Mouse (Mus musculus) stomach, embryonic 16.5 days (tissue): ENCODE measurements around the gene Col4a1. TPM values are rescaled to one million over a fixed set of nuclear protein-coding genes. Genes with fewer than 3 reads are reported as not detected.
A peak's percentile ranks its signal among the peaks of the same experiment; 100 is the strongest.

ENCODE experiments used
- ATAC-seq: fragments of 200-750 bp; cut with Nextera tagmentation; 2 replicates; pipeline ENCODE4 v1.8.0; 2017; ENCODE audit warnings: moderate number of reproducible peaks, moderate TSS enrichment; ENCODE audit not compliant: insufficient read depth, low FRiP score
- H3K27ac ChIP-seq: fragments of 300-500 bp; sonication (generic); 2 replicates; pipeline ENCODE4 v1.5.1; 2014; ENCODE audit warnings: low read length
- H3K27me3 ChIP-seq: fragments of 300-500 bp; sonication (generic); 2 replicates; pipeline ENCODE4 v1.6.1; 2014; ENCODE audit warnings: low read length, control low read depth, mixed read lengths; ENCODE audit not compliant: control insufficient read depth, insufficient read depth
- H3K36me3 ChIP-seq: fragments of 300-500 bp; sonication (generic); 2 replicates; pipeline ENCODE4 v1.6.1; 2014; ENCODE audit warnings: low read length; ENCODE audit not compliant: control insufficient read depth, insufficient read depth
- H3K4me1 ChIP-seq: fragments of 300-500 bp; sonication (generic); 2 replicates; pipeline ENCODE4 v1.6.1; 2014; ENCODE audit warnings: low read length, control low read depth, mixed read lengths; ENCODE audit not compliant: control insufficient read depth, insufficient read depth
- H3K4me2 ChIP-seq: fragments of 300-500 bp; sonication (generic); 2 replicates; pipeline ENCODE4 v1.6.1; 2014; ENCODE audit warnings: low read depth, low read length, mixed read lengths
- H3K4me3 ChIP-seq: fragments of 300-500 bp; sonication (generic); replicated peaks from 2 replicates; pipeline ENCODE4 v1.5.1; 2014; ENCODE audit warnings: mild to moderate bottlenecking, low read length
- H3K9ac ChIP-seq: fragments of 300-500 bp; sonication (generic); 2 replicates; pipeline ENCODE4 v1.6.1; 2014; ENCODE audit warnings: low read length
- H3K9me3 ChIP-seq: fragments of 300-500 bp; sonication (generic); replicated peaks from 2 replicates; pipeline ENCODE4 v1.6.1; 2016; ENCODE audit warnings: low read length, control low read depth; ENCODE audit not compliant: control insufficient read depth
- WGBS: fragments of 180-500 bp; shearing (Covaris S2); extraction: QIAGEN DNeasy Blood & Tissue Kit; methylation state at CpG from one replicate; pipeline ENCODE4 v1.1.7; 2014; 5-methylcytosine and 5-hydroxymethylcytosine counted together
- polyA plus RNA-seq: library from polyadenylated mRNA; unstranded; fragments of >200 nt; fragmentation: Nextera tagmentation; extraction: Ambion mirVana; gene quantifications from 2 replicates; pipeline ENCODE4 v1.2.1, GENCODE M21; 2015

The Col4a1 gene
- polyA plus RNA-seq, result 207 and 211 TPM in 2 replicates

GRCm38 (mm10) chr8:11312349-11313175 is at the start of gene Col4a1, which contains the start of gene Col4a2:
Gene Col4a1, minus strand, starts transcription at chr8:11312826.
Gene Col4a2, plus strand, starts transcription at chr8:11312805.
- Histone ChIP-seq H3K9ac (peak within 1 kb of the TSS; percentile 94), H3K9me3 (no peaks in the 10 kb centered on the region), H3K4me1 (peaks cover 29% of the 10 kb centered on the region), H3K36me3 (no peaks in the 10 kb centered on the region), H3K27me3 (peaks cover 4% of the 10 kb centered on the region; the same call in 1 of the 2 replicates), H3K27ac (peak within 1 kb of the TSS; percentile 94), H3K4me2 (peak within 1 kb of the TSS; percentile 82), H3K4me3 (peak within 1 kb of the TSS; percentile 82)
- ATAC-seq, result peak; percentile 85
- under 1% methylated on average over 80 of the region's 87 CpGs for WGBS

GRCm38 (mm10) chr8:11361546-11362277 is 49.1 kb upstream of the Col4a1 start:
- no peaks in the 10 kb centered on the region for H3K9me3 ChIP-seq
- H3K36me3 ChIP-seq, result no peaks in the 10 kb centered on the region
- no peak for ATAC-seq
- H3K4me2 ChIP-seq, result 0 out of 2 replicates have a peak overlapping the region, but pooled peaks have one; percentile 17
- H3K4me3 ChIP-seq, result no peak overlapping the region
- peak overlapping the region; percentile 76 for H3K27ac ChIP-seq
- 67% methylated on average over 9 of the region's 9 CpGs for WGBS
- H3K4me1 ChIP-seq, result peaks cover 47% of the 10 kb centered on the region
- no peaks in the 10 kb centered on the region for H3K27me3 ChIP-seq
- peak overlapping the region; percentile 34; the same call in 1 of the 2 replicates for H3K9ac ChIP-seq

GRCm38 (mm10) chr8:11359846-11360245 is 47.2 kb upstream of the Col4a1 start:
- Histone ChIP-seq H3K36me3 (no peaks in the 10 kb centered on the region), H3K27me3 (no peaks in the 10 kb centered on the region), H3K4me2 (no peak overlapping the region), H3K4me1 (peaks cover 57% of the 10 kb centered on the region), H3K9me3 (no peaks in the 10 kb centered on the region), H3K27ac (no peak overlapping the region), H3K4me3 (no peak overlapping the region), H3K9ac (no peak overlapping the region)
- 81% methylated on average over 5 of the region's 5 CpGs for WGBS
- no peak for ATAC-seq

- peak; percentile 87 for ATAC-seq
- Histone ChIP-seq H3K4me3 (no peak overlapping the region), H3K4me1 (peaks cover 48% of the 10 kb centered on the region), H3K27me3 (no peaks in the 10 kb centered on the region), H3K4me2 (no peak overlapping the region), H3K27ac (peak overlapping the region; percentile 91), H3K36me3 (no peaks in the 10 kb centered on the region), H3K9me3 (no peaks in the 10 kb centered on the region), H3K9ac (peak overlapping the region; percentile 2; the same call in 1 of the 2 replicates)
- 25% methylated on average over 7 of the region's 7 CpGs for WGBS
Observed at GRCm38 (mm10) chr8:11357921-11358436, 45.4 kb upstream of the Col4a1 start.

- Histone ChIP-seq H3K4me3 (no peak overlapping the region), H3K36me3 (no peaks in the 10 kb centered on the region), H3K9ac (no peak overlapping the region), H3K27me3 (no peaks in the 10 kb centered on the region), H3K9me3 (no peaks in the 10 kb centered on the region), H3K27ac (peak overlapping the region; percentile 91), H3K4me2 (no peak overlapping the region), H3K4me1 (peaks cover 37% of the 10 kb centered on the region)
- no peak for ATAC-seq
- 68% methylated on average over 8 of the region's 8 CpGs for WGBS
Observed at GRCm38 (mm10) chr8:11356776-11357175, 44.1 kb upstream of the Col4a1 start.

- no peak overlapping the region for H3K9ac ChIP-seq
- H3K27ac ChIP-seq, result no peak overlapping the region; the same call in 1 of the 2 replicates
- no peak overlapping the region for H3K4me2 ChIP-seq
- H3K4me1 ChIP-seq, result peaks cover 34% of the 10 kb centered on the region
- H3K4me3 ChIP-seq, result no peak overlapping the region
- no peaks in the 10 kb centered on the region for H3K36me3 ChIP-seq
- H3K27me3 ChIP-seq, result no peaks in the 10 kb centered on the region
- H3K9me3 ChIP-seq, result no peaks in the 10 kb centered on the region
- WGBS, result 87% methylated on average over 3 of the region's 3 CpGs
- ATAC-seq, result no peak
Observed at GRCm38 (mm10) chr8:11355900-11356299, 43.3 kb upstream of the Col4a1 start.

- no peak overlapping the region for H3K9ac ChIP-seq
- ATAC-seq, result no peak
- H3K27ac ChIP-seq, result no peak overlapping the region
- H3K27me3 ChIP-seq, result no peaks in the 10 kb centered on the region
- H3K36me3 ChIP-seq, result no peaks in the 10 kb centered on the region
- H3K4me2 ChIP-seq, result no peak overlapping the region
- no peak overlapping the region for H3K4me3 ChIP-seq
- peaks cover 31% of the 10 kb centered on the region for H3K4me1 ChIP-seq
- no peaks in the 10 kb centered on the region for H3K9me3 ChIP-seq
- 90% methylated on average over 8 of the region's 8 CpGs for WGBS
Observed at GRCm38 (mm10) chr8:11354800-11355451, 42.3 kb upstream of the Col4a1 start.

- no peak for ATAC-seq
- H3K4me3 ChIP-seq, result no peak overlapping the region
- no peak overlapping the region for H3K27ac ChIP-seq
- H3K36me3 ChIP-seq, result no peaks in the 10 kb centered on the region
- 71% methylated on average over 11 of the region's 11 CpGs for WGBS
- H3K4me1 ChIP-seq, result peaks cover 27% of the 10 kb centered on the region
- no peaks in the 10 kb centered on the region for H3K27me3 ChIP-seq
- H3K4me2 ChIP-seq, result no peak overlapping the region
- no peaks in the 10 kb centered on the region for H3K9me3 ChIP-seq
- H3K9ac ChIP-seq, result no peak overlapping the region
Observed at GRCm38 (mm10) chr8:11352514-11352913, 39.9 kb upstream of the Col4a1 start.
